10 mouse cellular contexts compared by ENCODE assay signal in the genomic region with DNA sequence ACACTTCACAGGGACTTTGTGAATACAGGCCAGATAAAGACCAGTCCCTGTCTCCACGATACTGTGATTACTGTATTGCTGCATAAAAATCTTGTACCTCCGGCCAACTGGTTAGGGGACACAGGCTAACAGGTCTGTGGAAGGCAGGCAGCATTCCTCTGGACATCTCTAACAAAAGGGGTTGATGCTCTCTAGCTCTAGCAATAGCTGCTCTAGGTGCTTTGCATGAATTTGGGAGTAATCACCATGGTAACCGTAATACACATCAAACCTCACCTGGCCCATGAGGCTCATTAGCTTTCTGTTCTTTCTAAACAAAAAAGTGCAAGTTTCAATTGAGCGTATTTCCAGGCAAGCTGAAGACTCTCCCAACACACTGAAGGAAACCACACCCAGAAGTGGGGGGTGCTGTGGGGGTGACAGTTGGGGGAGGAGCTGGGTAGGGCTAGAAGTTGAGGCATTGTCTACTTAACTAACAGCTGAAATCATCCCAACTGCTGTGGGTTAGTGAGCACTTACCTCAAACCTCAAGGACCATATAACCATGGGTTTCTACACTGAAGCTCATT.
A peak's percentile ranks its signal among the peaks of the same experiment; 100 is the strongest.
DNase-seq lines count a peak whose midpoint lies in the region; ATAC-seq and TF ChIP-seq lines count a peak whose summit lies in the region.
"Had no signal": no experiment of that assay in that cellular context is flagged by ENCODE, and none has a peak within 500 bp of the region (broad histone marks: within the 10 kb centered on the region; RNA-seq: fewer than 3 reads in every experiment).

No protein-coding gene starts in this region.

- no peak overlapping the region for H3K4me3 ChIP-seq in heart, embryonic 11.5 days (ENCODE audit: low read depth, low read length)
- no peak overlapping the region for H3K4me3 ChIP-seq in ES-E14 (ENCODE audit: insufficient read depth in 1 of 2, low read depth in 1 of 2, low read length in 2 of 2, poor library complexity in 1 of 2, severe bottlenecking in 1 of 2)
- H3K4me3 ChIP-seq: embryonic facial prominence, embryonic 15.5 days; limb, embryonic 12.5 days had no signal

- H3K4me2 ChIP-seq in heart, embryonic 11.5 days = no peak overlapping the region
- H3K4me2 ChIP-seq: embryonic facial prominence, embryonic 15.5 days; limb, embryonic 12.5 days had no signal

- in situ Hi-C loops in ES-E14 (cut with MboI; ENCODE audit: low sequenced_read_pairs in 2 of 2, unreplicated experiment in 2 of 2) = no loop called here

- peak; percentile 96 for DNase-seq in heart, adult 11 months
- DNase-seq in ES-E14 (ENCODE audit: low read depth, low spot score) = peak; percentile 31
- peak; percentile 87 for DNase-seq in induced T-regulatory cell, adult 2 months (ENCODE audit: low read depth)
- peak; percentile 47 to 51 for DNase-seq in spleen, adult 18-20 months
- no peak for DNase-seq in cerebellum, postnatal 14 days
- no peak for DNase-seq in urinary bladder, postnatal 25 days (ENCODE audit: low spot score)
- no peak for DNase-seq in urinary bladder, adult 2 months (ENCODE audit: low spot score)

- H3K27ac ChIP-seq in heart, embryonic 11.5 days (ENCODE audit: low read depth, low read length) = no peak overlapping the region
- H3K27ac ChIP-seq in ES-E14 (ENCODE audit: insufficient read depth, low read depth, low read length, poor library complexity, severe bottlenecking) = no peak overlapping the region
- H3K27ac ChIP-seq: embryonic facial prominence, embryonic 15.5 days; limb, embryonic 12.5 days had no signal

- H3K9ac ChIP-seq in heart, embryonic 11.5 days (ENCODE audit: low read depth, low read length) = no peak overlapping the region
- no peak overlapping the region for H3K9ac ChIP-seq in ES-E14 (ENCODE audit: insufficient read depth, low read depth, low read length, poor library complexity, severe bottlenecking)
- H3K9ac ChIP-seq: embryonic facial prominence, embryonic 15.5 days; limb, embryonic 12.5 days had no signal

- no peaks in the 10 kb centered on the region for H3K9me3 ChIP-seq in heart, embryonic 11.5 days (replicated peaks; ENCODE audit: control insufficient read depth, low read length)
- H3K9me3 ChIP-seq in ES-E14 (ENCODE audit: control insufficient read depth, insufficient read depth, low read depth, low read length) = no peaks in the 10 kb centered on the region
- H3K9me3 ChIP-seq: embryonic facial prominence, embryonic 15.5 days; limb, embryonic 12.5 days had no signal

- peaks cover 5% of the 10 kb centered on the region; the same call in 1 of the 2 replicates for H3K4me1 ChIP-seq in heart, embryonic 11.5 days (ENCODE audit: control insufficient read depth, insufficient read depth, low read length)
- peaks cover 17 to 19% of the 10 kb centered on the region in 2 experiments for H3K4me1 ChIP-seq in ES-E14 (ENCODE audit: control insufficient read depth in 2 of 2, insufficient read depth in 2 of 2, low read length in 2 of 2, poor library complexity in 1 of 2)

- H3K27me3 ChIP-seq in heart, embryonic 11.5 days (ENCODE audit: control insufficient read depth, insufficient read depth, low read length) = no peaks in the 10 kb centered on the region
- H3K27me3 ChIP-seq: embryonic facial prominence, embryonic 15.5 days; limb, embryonic 12.5 days had no signal

- WGBS in heart, embryonic 11.5 days (ENCODE audit: insufficient replicate concordance) = 77% methylated on average over 4 of the region's 4 CpGs

- no peaks in the 10 kb centered on the region for H3K36me3 ChIP-seq in heart, embryonic 11.5 days (ENCODE audit: control insufficient read depth, insufficient read depth, low read length)
- peaks cover 2% of the 10 kb centered on the region; the same call in 1 of the 2 replicates for H3K36me3 ChIP-seq in ES-E14 (ENCODE audit: control insufficient read depth, insufficient read depth, low read length, poor library complexity, severe bottlenecking)
- H3K36me3 ChIP-seq: embryonic facial prominence, embryonic 15.5 days had no signal

- no peak; the same call in 1 of the 2 replicates for ATAC-seq in heart, embryonic 11.5 days (replicated peaks; ENCODE audit: insufficient number of reproducible peaks, low FRiP score, low TSS enrichment)

TF ChIP-seq in ES-E14, 5 proteins besides CTCF, POLR2A, EP300 and RAD21:
- no peak for TF ChIP-seq CHD2 (IDR thresholded peaks at IDR 0.05; ENCODE audit: low read depth, low read length)
- no peak for TF ChIP-seq HCFC1 (IDR thresholded peaks at IDR 0.05; ENCODE audit: borderline replicate concordance, insufficient read depth, low read length)
- TF ChIP-seq MAFK (IDR thresholded peaks at IDR 0.05; ENCODE audit: insufficient read depth, low read depth, low read length) = no peak
- no peak for TF ChIP-seq ZC3H11A (IDR thresholded peaks at IDR 0.05; ENCODE audit: borderline replicate concordance, low read depth, low read length)
- no peak for TF ChIP-seq ZNF384 (IDR thresholded peaks at IDR 0.05; ENCODE audit: low read depth, low read length)

Comparison
In these comparisons a context has a peak if more than half of its experiments do, and no peak if none do; other contexts are left out.
1. DNase-seq: peak in heart, adult 11 months (single experiment), ES-E14 (single experiment), induced T-regulatory cell, adult 2 months (single experiment) and spleen, adult 18-20 months (2 of 2); none in cerebellum, postnatal 14 days (0 of 2), urinary bladder, postnatal 25 days (single experiment) and urinary bladder, adult 2 months (single experiment).